Mouse (Mus musculus): ENCODE measurements around the gene Astl.
A peak's percentile ranks its signal among the peaks of the same experiment; 100 is the strongest.

DNA sequence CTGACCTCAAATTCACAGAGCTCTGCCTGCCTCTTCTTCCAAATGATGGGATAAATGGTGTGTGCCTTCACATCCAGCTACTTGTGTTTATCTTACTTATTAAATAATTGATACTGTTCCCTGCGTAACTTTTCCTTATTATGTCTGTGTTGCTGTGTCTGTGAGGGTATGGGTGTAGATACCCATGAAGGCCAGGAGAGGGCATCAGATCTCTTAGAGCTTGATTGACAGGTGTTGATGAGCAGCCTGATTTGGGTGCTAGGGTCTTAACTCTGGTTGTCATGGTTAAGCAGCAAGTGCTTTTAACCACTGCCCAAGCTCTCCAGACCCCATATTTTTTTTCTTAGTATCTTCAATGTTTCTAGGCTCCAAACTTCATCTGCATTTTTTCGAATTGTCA, 29.8 kb upstream of the Astl start:
- TF ChIP-seq CTCF (IDR thresholded peaks at IDR 0.05; ENCODE audit: low read depth) (peak; percentile 61), EP300 (IDR thresholded peaks at IDR 0.05; ENCODE audit: low read depth) (no peak)
